Mouse (Mus musculus): ENCODE results near the gene Vps18. TPM values are rescaled to one million over a fixed set of nuclear protein-coding genes. Genes with fewer than 3 reads are reported as not detected.

Gene Vps18
- 28.2 and 28.3 TPM in 2 replicates for polyA plus RNA-seq (2016; fragmentation: Nextera tagmentation; extraction: Ambion mirVana)

GRCm38 (mm10) chr2:119288270-119288882, at the start of gene Vps18:
Gene Vps18 (plus strand): TSS chr2:119288740.
- WGBS: under 1% methylated on average over 31 of the region's 31 CpGs
- Histone ChIP-seq H3K4me3 (peak within 1 kb of the TSS; percentile 67), H3K9me3 (replicated peaks) (no peaks in the 10 kb centered on the region), H3K9ac (peak within 1 kb of the TSS; percentile 81), H3K27me3 (no peaks in the 10 kb centered on the region), H3K36me3 (peaks cover 22% of the 10 kb centered on the region), H3K4me2 (replicated peaks) (peak within 1 kb of the TSS; percentile 71), H3K4me1 (peaks cover 16% of the 10 kb centered on the region), H3K27ac (peak within 1 kb of the TSS; percentile 53; the same call in 1 of the 2 replicates)
- peak; percentile 95 for ATAC-seq (ENCODE audit: low FRiP score)

- WGBS: 62% methylated on average over 4 of the region's 4 CpGs
- Histone ChIP-seq H3K4me3 (no peak overlapping the region), H3K9ac (no peak overlapping the region), H3K36me3 (no peaks in the 10 kb centered on the region), H3K4me2 (replicated peaks) (no peak overlapping the region), H3K9me3 (replicated peaks) (no peaks in the 10 kb centered on the region), H3K4me1 (peaks cover 12% of the 10 kb centered on the region), H3K27ac (no peak overlapping the region), H3K27me3 (peaks cover 51% of the 10 kb centered on the region)
- ATAC-seq (ENCODE audit: low FRiP score): no peak
These were observed 48.3 kb upstream of the Vps18 start for GRCm38 (mm10) chr2:119240075-119240818.

GRCm38 (mm10) chr2:119240819-119241186, 47.7 kb upstream of the Vps18 start:
- Histone ChIP-seq H3K4me2 (replicated peaks) (no peak overlapping the region), H3K9me3 (replicated peaks) (no peaks in the 10 kb centered on the region), H3K36me3 (no peaks in the 10 kb centered on the region), H3K27me3 (peaks cover 46% of the 10 kb centered on the region), H3K4me3 (no peak overlapping the region), H3K9ac (no peak overlapping the region), H3K27ac (no peak overlapping the region), H3K4me1 (peaks cover 12% of the 10 kb centered on the region)
- 87% methylated on average over 4 of the region's 4 CpGs for WGBS
- no peak for ATAC-seq (ENCODE audit: low FRiP score)

GRCm38 (mm10) chr2:119242548-119242947, 46.0 kb upstream of the Vps18 start:
- 88% methylated on average over 9 of the region's 9 CpGs for WGBS
- no peak for ATAC-seq (ENCODE audit: low FRiP score)

GRCm38 (mm10) chr2:119245246-119245645, 43.3 kb upstream of the Vps18 start:
- H3K4me1 ChIP-seq: no peaks in the 10 kb centered on the region
- H3K9ac ChIP-seq: no peak overlapping the region
- no peak overlapping the region for H3K27ac ChIP-seq
- H3K9me3 ChIP-seq (replicated peaks): no peaks in the 10 kb centered on the region
- peaks cover 5% of the 10 kb centered on the region for H3K27me3 ChIP-seq
- 87% methylated on average over 7 of the region's 7 CpGs for WGBS
- ATAC-seq (ENCODE audit: low FRiP score): no peak
- H3K36me3 ChIP-seq: no peaks in the 10 kb centered on the region
- H3K4me2 ChIP-seq (replicated peaks): no peak overlapping the region
- H3K4me3 ChIP-seq: no peak overlapping the region

More at GRCm38 (mm10) chr2:119242548-119242947, 46.0 kb upstream of the Vps18 start:
- Histone ChIP-seq H3K9ac (no peak overlapping the region), H3K4me2 (replicated peaks) (no peak overlapping the region), H3K27ac (no peak overlapping the region), H3K4me1 (peaks cover 3% of the 10 kb centered on the region), H3K4me3 (no peak overlapping the region), H3K9me3 (replicated peaks) (no peaks in the 10 kb centered on the region), H3K27me3 (peaks cover 28% of the 10 kb centered on the region), H3K36me3 (no peaks in the 10 kb centered on the region)

- 87% methylated on average over 9 of the region's 9 CpGs for WGBS
These were observed 40.6 kb upstream of the Vps18 start for GRCm38 (mm10) chr2:119247904-119248303.

GRCm38 (mm10) chr2:119249592-119250061, 38.9 kb upstream of the Vps18 start:
- no peaks in the 10 kb centered on the region for H3K4me1 ChIP-seq
- H3K36me3 ChIP-seq: no peaks in the 10 kb centered on the region
- WGBS: 73% methylated on average over 4 of the region's 4 CpGs
- no peak overlapping the region for H3K27ac ChIP-seq
- H3K9me3 ChIP-seq (replicated peaks): no peaks in the 10 kb centered on the region
- H3K4me3 ChIP-seq: no peak overlapping the region
- H3K4me2 ChIP-seq (replicated peaks): no peak overlapping the region
- peaks cover 15% of the 10 kb centered on the region for H3K27me3 ChIP-seq
- no peak overlapping the region for H3K9ac ChIP-seq
- ATAC-seq (ENCODE audit: low FRiP score): no peak

More at GRCm38 (mm10) chr2:119247904-119248303, 40.6 kb upstream of the Vps18 start:
- H3K4me2 ChIP-seq (replicated peaks): no peak overlapping the region
- H3K9me3 ChIP-seq (replicated peaks): no peaks in the 10 kb centered on the region
- H3K4me1 ChIP-seq: no peaks in the 10 kb centered on the region
- H3K4me3 ChIP-seq: no peak overlapping the region
- ATAC-seq (ENCODE audit: low FRiP score): no peak
- H3K36me3 ChIP-seq: no peaks in the 10 kb centered on the region
- H3K27me3 ChIP-seq: peaks cover 4% of the 10 kb centered on the region; the same call in 1 of the 2 replicates
- H3K27ac ChIP-seq: no peak overlapping the region
- no peak overlapping the region for H3K9ac ChIP-seq

GRCm38 (mm10) chr2:119250377-119250776, 38.2 kb upstream of the Vps18 start:
- Histone ChIP-seq H3K9me3 (replicated peaks) (no peaks in the 10 kb centered on the region), H3K9ac (no peak overlapping the region), H3K27me3 (peaks cover 20% of the 10 kb centered on the region), H3K36me3 (no peaks in the 10 kb centered on the region), H3K4me1 (no peaks in the 10 kb centered on the region), H3K27ac (no peak overlapping the region), H3K4me2 (replicated peaks) (no peak overlapping the region), H3K4me3 (no peak overlapping the region)
- no peak for ATAC-seq (ENCODE audit: low FRiP score)
- WGBS: 62% methylated on average over 5 of the region's 5 CpGs

GRCm38 (mm10) chr2:119250826-119251478, 37.6 kb upstream of the Vps18 start:
- peak overlapping the region; percentile 11; the same call in 1 of the 2 replicates for H3K4me2 ChIP-seq (replicated peaks)
- H3K4me1 ChIP-seq: no peaks in the 10 kb centered on the region
- ATAC-seq (ENCODE audit: low FRiP score): peak; percentile 43; the same call in 1 of the 2 replicates
- H3K9ac ChIP-seq: no peak overlapping the region
- H3K27ac ChIP-seq: no peak overlapping the region
- 17% methylated on average over 11 of the region's 11 CpGs for WGBS
- H3K9me3 ChIP-seq (replicated peaks): no peaks in the 10 kb centered on the region
- peaks cover 22% of the 10 kb centered on the region for H3K27me3 ChIP-seq
- no peaks in the 10 kb centered on the region for H3K36me3 ChIP-seq
- no peak overlapping the region for H3K4me3 ChIP-seq

- no peaks in the 10 kb centered on the region for H3K36me3 ChIP-seq
- H3K4me3 ChIP-seq: no peak overlapping the region
- no peaks in the 10 kb centered on the region for H3K4me1 ChIP-seq
- no peak overlapping the region for H3K27ac ChIP-seq
- H3K27me3 ChIP-seq: peaks cover 21% of the 10 kb centered on the region
- no peak for ATAC-seq (ENCODE audit: low FRiP score)
- H3K9me3 ChIP-seq (replicated peaks): no peaks in the 10 kb centered on the region
- WGBS: 15% methylated on average over 7 of the region's 7 CpGs
- no peak overlapping the region for H3K9ac ChIP-seq
- H3K4me2 ChIP-seq (replicated peaks): no peak overlapping the region
These were observed 33.6 kb upstream of the Vps18 start for GRCm38 (mm10) chr2:119254976-119255375.

GRCm38 (mm10) chr2:119260518-119260917, 28.0 kb upstream of the Vps18 start:
- 60% methylated on average over 1 of the region's 1 CpGs for WGBS
- ATAC-seq (ENCODE audit: low FRiP score): no peak
- Histone ChIP-seq H3K9me3 (replicated peaks) (no peaks in the 10 kb centered on the region), H3K27me3 (peaks cover 6% of the 10 kb centered on the region), H3K9ac (no peak overlapping the region), H3K27ac (no peak overlapping the region), H3K4me2 (replicated peaks) (no peak overlapping the region), H3K4me3 (no peak overlapping the region), H3K36me3 (no peaks in the 10 kb centered on the region), H3K4me1 (no peaks in the 10 kb centered on the region)

- no peak overlapping the region for H3K4me3 ChIP-seq
- no peaks in the 10 kb centered on the region for H3K36me3 ChIP-seq
- ATAC-seq (ENCODE audit: low FRiP score): no peak
- H3K9ac ChIP-seq: no peak overlapping the region
- H3K4me1 ChIP-seq: no peaks in the 10 kb centered on the region
- H3K4me2 ChIP-seq (replicated peaks): no peak overlapping the region
- WGBS: 55% methylated on average over 2 of the region's 2 CpGs
- H3K27me3 ChIP-seq: peaks cover 6% of the 10 kb centered on the region
- H3K9me3 ChIP-seq (replicated peaks): no peaks in the 10 kb centered on the region
- H3K27ac ChIP-seq: no peak overlapping the region
These were observed 27.2 kb upstream of the Vps18 start for GRCm38 (mm10) chr2:119261326-119261725.
